Mouse (Mus musculus) forebrain, embryonic 14.5 days (tissue): ENCODE measurements at regions not wholly inside any gene's neighbourhood (a gene's known extent, or its start where the extent isn't known, plus 50 kb on each side); places are given as distances from the start of the nearest gene placed in this dataset.
A peak's percentile ranks its signal among the peaks of the same experiment; 100 is the strongest.

Source experiments
- ATAC-seq: fragments of 200-750 bp; cut with Nextera tagmentation; 2 replicates; pipeline ENCODE4 v1.8.0; 2017; ENCODE audit warnings: mild to moderate bottlenecking, moderate library complexity
- DNase-seq: peaks from one replicate; pipeline ENCODE4 v3.0.0-alpha.2; 2015; ENCODE audit warnings: low spot score
- H3K27ac ChIP-seq: fragments of 300-500 bp; sonication (generic); 2 replicates; pipeline ENCODE4 v1.5.1; 2014; ENCODE audit warnings: low read depth, mild to moderate bottlenecking, control low read depth, low read length, moderate library complexity
- H3K27me3 ChIP-seq: fragments of 300-500 bp; sonication (generic); replicated peaks from 2 replicates; pipeline ENCODE4 v1.6.1; 2014; ENCODE audit warnings: low read length, control low read depth, mixed read lengths; ENCODE audit not compliant: control insufficient read depth, insufficient read depth
- H3K36me3 ChIP-seq: fragments of 300-500 bp; sonication (generic); 2 replicates; pipeline ENCODE4 v1.6.1; 2014; ENCODE audit warnings: low read length, control low read depth; ENCODE audit not compliant: control insufficient read depth, insufficient read depth
- H3K4me1 ChIP-seq: fragments of 300-500 bp; sonication (generic); 2 replicates; pipeline ENCODE4 v1.6.1; 2014; ENCODE audit warnings: antibody characterized with exemption, low read length, control low read depth; ENCODE audit not compliant: control insufficient read depth, insufficient read depth
- H3K4me2 ChIP-seq: fragments of 300-500 bp; sonication (generic); 2 replicates; pipeline ENCODE4 v1.6.1; 2014; ENCODE audit warnings: mild to moderate bottlenecking, control low read depth, low read length
- H3K4me3 ChIP-seq: fragments of 300-500 bp; sonication (generic); 2 replicates; pipeline ENCODE4 v1.5.1; 2014; ENCODE audit warnings: low read depth, low read length, control low read depth
- H3K9ac ChIP-seq: fragments of 300-500 bp; sonication (generic); 2 replicates; pipeline ENCODE4 v1.6.1; 2014; ENCODE audit warnings: mild to moderate bottlenecking, low read length, control low read depth, moderate library complexity
- H3K9me3 ChIP-seq: fragments of 300-500 bp; sonication (generic); replicated peaks from 2 replicates; pipeline ENCODE4 v1.6.1; 2016; ENCODE audit warnings: low read length, control low read depth, mixed read lengths; ENCODE audit not compliant: control insufficient read depth
- WGBS: fragments of 180-500 bp; shearing (Covaris S2); extraction: QIAGEN DNeasy Blood & Tissue Kit; methylation state at CpG from one replicate; pipeline ENCODE4 v1.1.7; 2014; 5-methylcytosine and 5-hydroxymethylcytosine counted together

DNA sequence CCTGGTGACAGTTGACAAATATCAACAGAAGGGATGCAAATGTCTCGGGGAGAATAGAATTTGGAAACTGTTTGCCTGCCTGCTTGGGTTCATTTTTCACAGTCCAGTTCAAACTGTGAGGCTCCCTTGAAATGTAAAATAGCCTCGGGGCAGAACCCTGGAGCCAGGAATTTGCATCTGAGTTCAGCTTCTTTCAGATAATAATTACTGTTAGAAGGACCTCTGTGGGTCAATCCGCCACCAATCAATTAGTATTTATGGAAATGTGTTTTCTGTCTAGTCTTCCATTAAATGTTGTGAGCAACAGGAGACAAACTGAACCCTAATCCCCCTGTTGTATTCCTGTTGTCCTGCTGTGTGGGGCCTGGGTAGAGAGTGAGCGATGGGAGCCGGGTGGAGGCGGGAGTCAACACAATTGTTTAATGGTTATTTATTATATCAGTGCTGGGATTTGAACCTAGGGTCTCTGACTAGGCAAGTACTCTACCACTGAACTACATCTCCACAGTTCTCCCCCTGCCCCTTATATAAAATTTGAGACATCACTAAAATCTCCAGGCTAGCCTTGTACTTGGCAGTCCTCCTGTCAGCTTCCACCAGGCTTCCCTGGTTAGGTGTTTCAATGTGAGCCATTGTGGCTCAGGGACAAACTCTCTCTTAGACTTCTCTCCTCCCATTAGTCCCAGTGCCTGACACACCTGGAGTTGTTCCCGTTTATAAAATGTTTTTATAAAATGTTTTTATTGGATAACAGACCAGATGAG, 103.3 kb downstream of the Zfp281 start:
- Histone ChIP-seq H3K36me3 (no peaks in the 10 kb centered on the region), H3K4me1 (no peaks in the 10 kb centered on the region), H3K27me3 (0 out of 2 replicates have a peak, but pooled peaks cover 4% of the 10 kb centered on the region), H3K27ac (no peak overlapping the region), H3K4me2 (no peak overlapping the region), H3K9ac (no peak overlapping the region), H3K9me3 (no peaks in the 10 kb centered on the region), H3K4me3 (no peak overlapping the region)
- DNase-seq (peak; percentile 29), ATAC-seq (no peak)
- 12% methylated on average over 7 of the region's 7 CpGs for WGBS

GRCm38 (mm10) chr1:136728632-136728944, 103.9 kb downstream of the Zfp281 start:
- no peak for DNase-seq
- 73% methylated on average over 4 of the region's 4 CpGs for WGBS
- Histone ChIP-seq H3K36me3 (no peaks in the 10 kb centered on the region), H3K9me3 (no peaks in the 10 kb centered on the region), H3K9ac (no peak overlapping the region), H3K4me2 (no peak overlapping the region), H3K27me3 (0 out of 2 replicates have a peak, but pooled peaks cover 4% of the 10 kb centered on the region), H3K4me1 (no peaks in the 10 kb centered on the region), H3K4me3 (no peak overlapping the region), H3K27ac (no peak overlapping the region)
- ATAC-seq, result no peak

GRCm38 (mm10) chr1:136730638-136731037, 105.9 kb downstream of the Zfp281 start:
- Histone ChIP-seq H3K36me3 (no peaks in the 10 kb centered on the region), H3K4me3 (no peak overlapping the region), H3K4me2 (no peak overlapping the region), H3K27me3 (0 out of 2 replicates have a peak, but pooled peaks cover 4% of the 10 kb centered on the region), H3K9me3 (no peaks in the 10 kb centered on the region), H3K9ac (no peak overlapping the region), H3K4me1 (no peaks in the 10 kb centered on the region), H3K27ac (no peak overlapping the region)
- WGBS, result 56% methylated on average over 11 of the region's 11 CpGs
- ATAC-seq (no peak), DNase-seq (no peak)

DNA sequence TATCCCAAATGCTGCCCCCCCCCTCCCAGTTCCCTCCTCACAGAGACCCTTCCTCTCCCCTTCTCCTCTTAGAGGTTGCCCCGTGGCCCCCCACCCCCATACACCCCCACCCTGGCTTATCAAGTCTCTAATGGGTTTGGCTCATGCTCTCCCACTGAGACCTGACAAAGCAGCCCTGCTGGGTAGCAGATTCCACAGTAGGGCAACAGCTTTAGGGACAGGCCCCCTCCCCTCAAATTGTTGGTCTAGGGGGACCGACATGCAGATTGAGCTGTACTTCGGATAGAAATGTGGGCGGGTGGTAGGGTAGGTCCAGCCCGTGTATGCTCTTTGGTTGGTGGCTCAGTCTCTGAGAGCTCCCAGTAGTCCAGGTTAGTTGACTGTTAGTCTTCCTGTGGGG, 113.3 kb downstream of the Zfp281 start:
- H3K4me2 ChIP-seq, result no peak overlapping the region
- no peak for ATAC-seq

DNA sequence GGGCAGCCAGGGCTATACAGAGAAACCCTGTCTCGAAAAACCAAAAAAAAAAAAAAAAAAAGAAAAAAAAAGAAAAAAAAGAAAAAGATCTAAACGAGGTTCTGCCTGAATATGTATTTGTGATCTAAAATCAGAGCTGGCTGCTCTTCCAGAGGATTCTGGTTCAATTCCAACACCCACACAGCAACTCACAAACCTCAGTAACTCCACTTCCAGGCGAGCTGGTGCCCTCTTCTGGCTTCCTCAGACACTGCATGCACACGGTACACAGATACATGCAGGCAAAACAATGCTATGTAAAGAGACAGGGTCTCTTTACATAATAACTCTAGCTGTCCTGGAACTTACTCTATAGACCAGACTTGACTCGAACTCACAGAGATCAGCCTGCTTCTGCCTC, 114.8 kb downstream of the Zfp281 start:
- Histone ChIP-seq H3K9me3 (no peaks in the 10 kb centered on the region), H3K27me3 (no peaks in the 10 kb centered on the region), H3K36me3 (no peaks in the 10 kb centered on the region), H3K4me2 (no peak overlapping the region), H3K27ac (no peak overlapping the region), H3K4me3 (no peak overlapping the region), H3K4me1 (no peaks in the 10 kb centered on the region), H3K9ac (no peak overlapping the region)
- DNase-seq (peak; percentile 36), ATAC-seq (no peak)
- WGBS, result 77% methylated on average over 5 of the region's 5 CpGs

More for the DNA sequence above, 113.3 kb downstream of the Zfp281 start:
- Histone ChIP-seq H3K27me3 (no peaks in the 10 kb centered on the region), H3K27ac (no peak overlapping the region), H3K4me3 (no peak overlapping the region), H3K36me3 (no peaks in the 10 kb centered on the region), H3K4me1 (no peaks in the 10 kb centered on the region), H3K9ac (no peak overlapping the region), H3K9me3 (no peaks in the 10 kb centered on the region)
- WGBS, result 13% methylated on average over 5 of the region's 5 CpGs
- DNase-seq, result no peak

DNA sequence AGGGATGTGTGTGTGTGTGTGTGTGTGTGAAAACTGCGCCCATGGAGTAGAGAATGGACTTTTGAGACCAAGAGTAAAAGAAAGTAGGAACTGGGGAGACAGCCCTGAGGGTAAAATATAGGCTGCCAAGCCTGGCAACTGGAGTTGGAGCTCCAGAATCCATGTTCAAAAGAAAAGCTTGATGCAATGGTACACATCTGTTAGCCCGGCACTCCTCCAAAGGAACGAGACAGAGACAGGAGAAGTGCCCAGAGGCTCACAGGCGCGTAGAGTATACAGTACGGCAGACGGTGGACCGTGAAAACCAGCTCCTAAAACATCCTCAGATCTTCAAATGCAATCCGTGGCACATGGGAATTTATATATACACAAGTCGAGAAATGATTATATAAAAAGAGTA, 116.4 kb downstream of the Zfp281 start:
- ATAC-seq (no peak), DNase-seq (no peak)
- Histone ChIP-seq H3K9ac (no peak overlapping the region), H3K4me2 (no peak overlapping the region), H3K4me3 (no peak overlapping the region), H3K4me1 (no peaks in the 10 kb centered on the region), H3K36me3 (no peaks in the 10 kb centered on the region), H3K9me3 (no peaks in the 10 kb centered on the region), H3K27me3 (no peaks in the 10 kb centered on the region), H3K27ac (no peak overlapping the region)
- 93% methylated on average over 10 of the region's 10 CpGs for WGBS

DNA sequence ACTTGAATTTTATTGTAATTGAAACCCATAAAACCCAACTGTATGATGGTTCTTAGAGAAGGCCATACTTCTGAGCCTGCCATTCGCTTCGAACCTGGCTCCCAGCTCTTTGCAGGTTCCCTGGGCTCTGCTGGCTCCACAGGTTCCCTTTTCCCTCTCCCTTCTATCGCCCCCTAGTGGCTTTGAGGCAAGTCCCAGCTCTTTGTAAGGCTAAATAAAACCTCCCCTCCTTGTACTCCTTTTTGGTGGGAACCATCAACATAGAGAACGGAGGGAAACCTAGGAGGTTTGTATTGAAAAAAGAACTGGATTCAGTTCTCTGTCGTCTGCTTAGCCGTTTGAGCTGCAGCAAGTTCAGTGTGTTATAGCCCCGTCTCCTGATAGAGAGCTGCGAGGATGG, 124.5 kb downstream of the Zfp281 start:
- WGBS, result 56% methylated on average over 8 of the region's 8 CpGs

GRCm38 (mm10) chr1:136751464-136752191, 126.9 kb downstream of the Zfp281 start:
- Histone ChIP-seq H3K9ac (no peak overlapping the region), H3K27ac (no peak overlapping the region), H3K4me1 (no peaks in the 10 kb centered on the region), H3K27me3 (no peaks in the 10 kb centered on the region), H3K9me3 (no peaks in the 10 kb centered on the region), H3K4me2 (no peak overlapping the region), H3K36me3 (no peaks in the 10 kb centered on the region), H3K4me3 (no peak overlapping the region)
- WGBS, result 83% methylated on average over 14 of the region's 14 CpGs
- ATAC-seq (no peak), DNase-seq (no peak)

More for the DNA sequence above, 124.5 kb downstream of the Zfp281 start:
- Histone ChIP-seq H3K9ac (no peak overlapping the region), H3K27ac (no peak overlapping the region), H3K36me3 (no peaks in the 10 kb centered on the region), H3K9me3 (no peaks in the 10 kb centered on the region), H3K27me3 (no peaks in the 10 kb centered on the region), H3K4me3 (no peak overlapping the region), H3K4me1 (no peaks in the 10 kb centered on the region), H3K4me2 (no peak overlapping the region)
- ATAC-seq (no peak), DNase-seq (peak; percentile 46)

DNA sequence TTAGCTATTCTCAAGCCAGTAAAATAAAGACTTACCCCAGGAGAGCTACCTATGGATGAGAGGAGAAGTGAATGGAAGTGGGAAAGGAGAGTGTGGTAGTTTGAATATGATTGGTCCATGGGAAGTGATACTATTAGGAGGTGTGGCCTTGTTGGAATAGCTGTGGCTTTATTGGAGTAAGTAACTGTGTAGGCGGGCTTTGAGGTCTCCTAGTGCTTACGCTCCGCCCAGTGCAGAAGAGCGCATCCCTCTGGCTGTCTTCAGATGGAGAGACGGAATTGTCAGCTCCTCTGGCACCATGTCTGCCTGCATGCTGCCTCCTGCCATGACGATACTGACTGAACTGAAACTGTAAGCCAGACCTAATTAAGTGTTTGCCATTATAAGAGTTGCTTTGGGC, 129.6 kb downstream of the Zfp281 start:
- Histone ChIP-seq H3K9ac (no peak overlapping the region), H3K4me3 (no peak overlapping the region), H3K27ac (no peak overlapping the region), H3K36me3 (no peaks in the 10 kb centered on the region), H3K27me3 (no peaks in the 10 kb centered on the region), H3K4me2 (no peak overlapping the region), H3K9me3 (no peaks in the 10 kb centered on the region), H3K4me1 (no peaks in the 10 kb centered on the region)
- DNase-seq, result no peak
- ATAC-seq, result no peak
- 92% methylated on average over 6 of the region's 6 CpGs for WGBS
